Mouse (Mus musculus): ENCODE data around the gene Otc. TPM values are rescaled to one million over a fixed set of nuclear protein-coding genes. Genes with fewer than 3 reads are reported as not detected.

Otc gene
- total RNA-seq (2014; fragmentation: Nextera tagmentation) = not detected in 2 replicates
- not detected in 2 replicates for total RNA-seq (2017)

DNA sequence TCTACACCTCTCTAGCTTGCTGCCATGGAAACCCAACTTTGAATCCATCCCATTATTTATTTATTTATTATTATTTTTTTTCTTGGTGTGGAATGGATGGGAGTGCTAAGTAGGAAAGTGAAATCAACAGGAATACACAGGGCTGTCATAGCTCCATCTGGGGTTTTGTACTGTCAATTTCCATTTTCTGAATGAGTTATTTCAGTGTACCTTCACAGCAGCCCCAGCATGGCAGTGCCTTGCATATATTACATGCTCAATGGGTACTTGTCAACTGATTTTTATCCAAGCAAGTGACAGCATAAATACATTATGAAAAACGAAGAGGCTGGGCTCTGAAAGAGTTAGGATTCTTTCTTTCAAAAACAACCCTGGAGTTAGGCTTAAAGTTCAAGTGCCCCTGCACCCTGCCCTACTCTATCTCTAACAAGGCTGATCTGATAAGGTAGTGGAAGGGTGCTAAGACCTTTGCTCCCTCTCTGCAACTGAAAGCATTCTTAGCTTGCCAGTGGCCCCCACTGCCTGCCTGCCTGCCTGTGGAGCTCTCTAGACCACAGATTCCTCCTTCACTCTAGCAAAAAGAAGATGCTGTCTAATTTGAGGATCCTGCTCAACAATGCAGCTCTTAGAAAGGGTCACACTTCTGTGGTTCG is at the start of gene Otc:
Otc (plus strand) TSS at position 454 of the 653 bp plus-strand sequence.
- ATAC-seq (replicated peaks; ENCODE audit: low FRiP score, low TSS enrichment, poor library complexity, severe bottlenecking) = no peak

DNA sequence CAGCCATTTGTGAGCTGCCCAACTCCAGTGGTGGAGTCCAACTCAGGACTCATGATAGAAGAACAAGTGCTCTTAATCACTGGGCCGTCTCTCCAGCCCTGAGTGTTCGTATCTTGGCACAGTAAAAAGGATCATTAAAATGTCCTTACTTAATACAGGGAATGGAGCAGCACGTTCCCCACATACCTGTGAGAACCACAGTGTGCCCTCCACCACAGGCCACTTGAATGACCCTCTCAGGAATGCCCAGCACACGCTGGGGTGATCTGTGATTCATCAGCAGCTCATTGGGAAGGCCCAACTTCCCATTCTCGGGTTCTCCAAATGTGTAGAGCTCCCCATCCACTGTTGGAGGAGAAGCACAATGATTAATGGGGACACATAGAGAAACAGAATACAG is 46.2 kb upstream of the Otc start:
- no peak for ATAC-seq (replicated peaks; ENCODE audit: low FRiP score, low TSS enrichment, poor library complexity, severe bottlenecking)

DNA sequence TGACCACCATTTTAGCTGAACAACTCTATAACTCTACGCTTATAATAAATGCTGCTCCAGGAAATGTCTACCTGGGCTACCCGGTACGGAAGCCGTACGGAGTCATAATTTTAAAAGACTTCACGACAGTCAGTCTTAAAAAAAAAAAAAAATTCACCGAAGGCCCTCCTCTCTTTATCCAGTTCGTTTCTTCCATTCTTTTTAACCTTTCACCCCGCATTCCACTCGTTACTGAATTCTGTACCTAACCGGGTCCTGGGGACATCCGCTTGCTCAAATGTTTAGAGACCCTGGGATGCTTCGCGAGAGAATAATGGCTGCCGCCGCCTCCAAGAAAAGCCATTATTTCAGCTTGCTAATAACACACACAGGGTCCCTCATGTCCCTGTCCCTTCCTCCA is 36.1 kb upstream of the Otc start:
- ATAC-seq (replicated peaks; ENCODE audit: low FRiP score, low TSS enrichment, poor library complexity, severe bottlenecking) = peak; percentile 50; the same call in 1 of the 2 replicates

DNA sequence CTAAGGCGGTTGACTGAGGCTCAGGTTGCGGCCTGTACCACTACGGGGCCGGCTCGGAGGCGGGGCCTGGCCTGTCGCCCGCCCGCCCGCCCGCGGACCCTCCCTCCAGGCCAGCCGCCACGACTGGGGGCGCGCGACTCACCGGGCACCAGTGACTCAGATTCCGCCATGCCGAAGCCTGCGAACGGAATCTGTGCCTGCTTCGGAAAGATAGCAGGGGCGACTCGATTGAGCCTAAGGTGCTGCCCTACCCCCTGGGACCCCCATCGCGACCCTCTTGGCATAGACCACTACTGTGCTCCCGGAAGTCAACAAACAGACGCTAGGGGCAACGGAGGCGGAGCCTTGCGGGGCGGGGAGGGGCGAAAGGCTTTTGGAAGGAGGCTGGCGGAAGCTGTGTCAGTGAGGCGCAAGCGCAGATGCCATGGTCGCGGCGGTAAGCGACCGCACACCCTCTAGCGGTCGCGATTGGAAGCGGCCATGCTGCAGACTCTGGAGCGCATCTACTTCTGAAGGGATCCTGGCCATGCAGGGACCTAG is 35.6 kb upstream of the Otc start, which contains the start of gene Rpgr:
Rpgr (minus strand) TSS at position 511 of the 540 bp plus-strand sequence.
- peak; percentile 100 for ATAC-seq (replicated peaks; ENCODE audit: low FRiP score, low TSS enrichment, poor library complexity, severe bottlenecking)

DNA sequence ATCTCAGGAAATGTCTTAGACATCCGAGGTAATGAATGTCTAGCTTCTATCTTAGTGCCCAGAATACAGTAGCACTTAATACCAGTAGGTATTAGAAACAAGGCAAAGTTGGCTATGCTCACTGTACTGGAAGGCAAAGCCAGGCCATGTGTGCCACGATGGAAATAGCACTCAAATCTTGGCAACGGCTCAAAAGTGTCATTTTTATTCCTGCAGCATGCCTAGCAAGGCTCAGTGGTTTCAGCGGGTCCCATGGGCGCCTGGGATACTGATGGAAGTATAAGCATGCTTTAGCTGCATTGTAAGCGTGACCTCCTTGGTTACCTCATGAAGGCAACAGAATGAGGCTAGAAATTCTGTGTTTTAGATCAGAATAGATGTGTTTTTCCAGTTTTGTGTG is 32.8 kb upstream of the Otc start:
- no peak for ATAC-seq (replicated peaks; ENCODE audit: low FRiP score, low TSS enrichment, poor library complexity, severe bottlenecking)

DNA sequence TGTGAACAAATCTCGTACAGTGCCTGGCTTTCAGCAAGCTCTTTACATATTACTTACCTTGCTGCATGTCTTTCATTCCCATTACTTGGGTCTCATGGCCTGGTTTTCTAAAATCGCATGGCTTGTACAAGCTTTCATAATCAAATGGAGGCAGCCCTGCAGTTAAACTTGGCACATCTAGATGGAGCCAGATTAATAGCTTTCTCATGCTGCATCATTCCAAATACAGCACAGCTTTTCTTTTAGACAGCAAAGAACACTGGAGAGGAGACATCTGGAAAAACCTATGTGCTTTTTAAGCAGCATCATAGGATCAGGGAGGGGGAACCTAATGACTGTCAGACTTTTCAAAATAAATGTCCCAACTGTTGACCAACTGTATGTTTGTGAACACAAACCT is 19.1 kb upstream of the Otc start:
- ATAC-seq (replicated peaks; ENCODE audit: low FRiP score, low TSS enrichment, poor library complexity, severe bottlenecking) = no peak

DNA sequence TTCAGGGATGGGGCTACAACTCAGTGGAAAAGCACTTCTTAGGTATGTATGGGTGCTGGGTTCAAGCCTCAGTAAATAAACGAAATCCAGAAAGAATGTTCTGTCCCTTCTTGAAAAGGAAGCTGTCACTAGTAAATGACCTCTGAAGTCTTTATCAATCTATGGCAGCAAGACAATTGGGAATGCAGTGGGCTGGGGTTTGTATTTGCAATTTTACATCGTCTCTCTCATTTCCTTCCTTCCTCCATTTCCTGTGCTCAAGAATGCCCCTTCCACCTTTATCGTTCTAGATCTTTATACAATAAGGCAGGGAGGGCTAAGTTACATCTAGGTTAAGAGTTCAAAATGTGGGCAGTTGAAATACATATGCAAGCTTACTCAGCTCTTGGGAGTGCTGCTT is 17.5 kb upstream of the Otc start:
- ATAC-seq (replicated peaks; ENCODE audit: low FRiP score, low TSS enrichment, poor library complexity, severe bottlenecking) = no peak

DNA sequence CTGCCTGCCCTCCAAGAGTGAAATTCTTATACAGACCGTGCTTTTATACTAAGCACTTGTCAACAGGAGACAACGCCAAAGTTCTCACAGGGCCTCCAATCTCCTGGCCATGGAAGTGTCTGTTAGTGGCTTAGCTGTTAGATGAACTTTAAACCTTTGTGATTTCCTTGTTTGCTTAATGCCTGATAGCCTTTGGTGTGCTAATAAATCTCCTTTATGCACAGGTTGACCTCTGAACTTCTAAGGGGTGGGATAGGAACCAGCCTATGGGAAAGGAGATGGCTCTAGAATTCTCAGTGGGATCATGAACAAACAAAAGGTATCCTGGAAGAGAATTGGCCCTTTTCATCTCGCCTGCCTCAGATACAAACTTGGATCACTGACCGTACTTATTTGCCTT is 12.6 kb upstream of the Otc start:
- no peak for ATAC-seq (replicated peaks; ENCODE audit: low FRiP score, low TSS enrichment, poor library complexity, severe bottlenecking)

DNA sequence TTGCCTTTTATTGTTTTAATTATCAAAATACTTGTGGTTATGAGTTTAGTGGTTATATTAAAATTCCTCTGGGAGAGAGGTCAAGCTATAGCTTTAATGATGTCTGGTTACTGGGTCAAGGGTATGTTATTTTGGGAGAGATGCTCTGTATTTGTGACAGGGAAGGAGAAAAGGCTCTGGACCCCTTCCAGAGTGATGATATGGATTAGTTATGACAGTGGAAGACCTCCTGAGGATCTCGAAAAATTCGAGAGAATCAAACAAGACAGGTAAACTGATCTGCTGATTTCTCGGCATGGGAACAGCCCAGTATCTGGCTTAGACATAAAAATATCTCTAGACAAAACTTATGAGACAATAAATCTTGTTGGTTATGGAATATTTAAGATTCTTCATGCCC is 8.2 kb upstream of the Otc start:
- no peak for ATAC-seq (replicated peaks; ENCODE audit: low FRiP score, low TSS enrichment, poor library complexity, severe bottlenecking)

DNA sequence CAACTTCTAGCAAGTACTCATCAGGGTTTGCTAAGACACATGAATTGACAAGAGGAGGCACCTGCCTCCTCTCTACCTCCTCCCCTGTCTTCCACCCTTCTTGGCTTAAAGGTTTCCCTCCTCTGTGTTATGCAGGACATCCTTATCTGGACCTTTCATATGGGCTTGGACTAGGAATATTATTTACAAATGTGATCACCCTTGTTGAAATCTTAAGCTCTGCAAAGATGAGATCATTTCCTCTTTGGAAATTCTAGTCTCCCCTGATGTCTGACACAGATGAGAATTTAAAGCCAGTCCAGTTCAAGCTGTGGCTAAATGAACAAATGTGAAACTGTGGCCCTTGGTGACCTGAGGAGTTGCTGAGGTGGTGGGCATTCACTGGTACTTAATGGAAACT is 748 bp upstream of the Otc start:
- no peak for ATAC-seq (replicated peaks; ENCODE audit: low FRiP score, low TSS enrichment, poor library complexity, severe bottlenecking)

DNA sequence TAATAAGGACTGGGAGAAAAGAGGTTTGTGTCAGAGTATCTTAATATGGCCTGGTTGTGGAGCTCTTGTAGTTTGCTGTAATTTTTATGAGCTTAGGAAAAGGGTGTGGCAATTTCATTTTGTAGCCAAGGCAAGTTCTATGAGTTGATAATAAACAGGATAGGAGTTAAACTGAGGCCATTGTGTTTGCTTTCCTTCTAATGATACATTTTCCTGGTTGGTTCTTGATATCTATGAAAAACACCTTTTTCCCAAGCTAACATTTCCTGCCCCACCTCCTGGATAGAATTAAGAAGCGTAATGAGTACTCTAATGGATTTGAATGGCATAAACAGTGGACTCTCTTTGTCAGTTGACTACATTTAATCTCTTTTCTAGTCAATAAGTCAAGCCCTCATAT is 5.7 kb downstream of the Otc start:
- no peak for ATAC-seq (replicated peaks; ENCODE audit: low FRiP score, low TSS enrichment, poor library complexity, severe bottlenecking)

DNA sequence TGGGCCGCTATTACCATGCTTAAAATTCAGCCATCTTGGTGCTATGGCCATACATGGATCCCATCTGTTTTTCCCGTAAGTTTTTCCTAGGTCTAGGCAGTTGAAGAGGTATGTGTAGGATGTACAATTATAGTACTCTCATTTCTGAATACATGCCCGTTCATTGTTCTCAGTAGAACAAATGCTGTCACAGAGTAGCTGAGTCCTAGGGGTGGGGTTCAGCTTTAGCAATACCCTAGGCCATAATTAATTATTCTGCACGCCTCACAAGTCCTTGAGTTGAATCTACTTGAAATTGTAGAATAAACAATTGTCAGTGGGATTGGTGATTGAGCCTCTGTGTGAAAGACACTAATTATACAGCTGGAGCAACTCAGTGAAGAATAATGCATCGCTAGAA is 6.2 kb downstream of the Otc start:
- no peak for ATAC-seq (replicated peaks; ENCODE audit: low FRiP score, low TSS enrichment, poor library complexity, severe bottlenecking)

DNA sequence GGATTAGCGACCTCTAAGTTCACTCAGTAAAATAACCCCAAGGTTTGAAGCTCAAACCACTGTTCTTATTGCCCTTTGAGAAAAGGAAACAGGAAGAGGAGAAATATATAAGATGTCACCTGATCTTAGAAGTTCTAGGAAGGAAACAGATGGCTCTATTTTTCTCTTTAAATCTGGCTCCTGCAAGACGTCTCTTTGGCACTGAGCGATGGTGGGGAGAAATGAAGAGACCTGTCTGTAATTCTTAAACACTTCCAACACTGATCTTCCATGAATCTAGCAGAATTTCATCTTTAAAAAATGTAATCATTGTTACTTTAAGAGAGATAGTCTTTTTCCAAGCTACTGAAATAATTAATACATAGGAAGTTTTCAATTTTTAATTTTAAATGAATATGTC is 16.2 kb downstream of the Otc start:
- no peak for ATAC-seq (replicated peaks; ENCODE audit: low FRiP score, low TSS enrichment, poor library complexity, severe bottlenecking)

DNA sequence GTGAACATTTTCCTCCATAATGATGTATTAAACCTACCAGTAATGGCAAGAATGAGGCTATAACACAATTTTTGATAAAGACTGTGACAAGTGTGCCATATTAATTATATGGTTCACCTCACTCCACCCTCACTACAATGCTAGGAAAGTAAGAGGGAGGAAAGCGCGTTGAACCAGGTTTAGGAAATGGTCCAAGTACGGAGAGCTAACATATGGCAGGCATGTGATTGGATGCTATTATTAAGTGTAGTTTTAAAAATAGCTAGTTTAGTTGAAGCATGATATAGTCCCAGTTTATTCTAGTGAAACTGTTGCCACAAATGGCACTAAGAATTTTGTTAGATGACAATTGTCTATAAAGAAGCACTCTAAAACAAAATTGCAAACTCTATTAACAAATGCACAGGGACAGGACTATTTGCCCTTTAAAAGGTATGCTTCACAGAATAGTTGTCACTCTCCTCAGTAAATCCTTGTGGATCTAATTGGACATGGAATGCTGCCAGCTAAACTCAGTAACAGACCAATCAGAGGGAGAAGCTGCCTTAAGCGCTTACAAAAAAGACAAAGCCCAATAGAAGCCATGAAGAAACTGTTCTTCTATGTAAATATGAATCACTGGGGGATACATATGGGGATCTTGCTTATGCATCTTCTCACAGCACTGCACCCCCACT is 16.8 kb downstream of the Otc start:
- no peak for ATAC-seq (replicated peaks; ENCODE audit: low FRiP score, low TSS enrichment, poor library complexity, severe bottlenecking)

DNA sequence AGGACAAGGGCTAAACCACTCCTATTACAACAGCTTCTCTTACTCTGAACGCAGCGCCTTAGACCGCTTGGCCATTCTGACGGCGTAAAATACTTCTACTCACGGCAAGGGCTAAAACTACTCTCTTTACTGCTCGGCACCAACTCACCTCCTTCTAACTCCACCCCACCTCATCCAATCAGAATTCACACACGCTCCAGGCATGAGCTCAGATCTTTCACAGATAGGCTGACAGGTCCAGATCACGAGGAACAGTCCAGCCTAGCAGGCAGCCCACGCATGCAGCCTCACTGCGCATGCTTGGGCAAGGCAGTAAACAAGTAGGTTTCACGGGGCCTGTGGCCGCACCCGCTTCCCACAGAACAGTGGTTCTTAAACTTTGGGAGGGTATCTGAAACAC is 45.2 kb downstream of the Otc start:
- no peak for ATAC-seq (replicated peaks; ENCODE audit: low FRiP score, low TSS enrichment, poor library complexity, severe bottlenecking)

DNA sequence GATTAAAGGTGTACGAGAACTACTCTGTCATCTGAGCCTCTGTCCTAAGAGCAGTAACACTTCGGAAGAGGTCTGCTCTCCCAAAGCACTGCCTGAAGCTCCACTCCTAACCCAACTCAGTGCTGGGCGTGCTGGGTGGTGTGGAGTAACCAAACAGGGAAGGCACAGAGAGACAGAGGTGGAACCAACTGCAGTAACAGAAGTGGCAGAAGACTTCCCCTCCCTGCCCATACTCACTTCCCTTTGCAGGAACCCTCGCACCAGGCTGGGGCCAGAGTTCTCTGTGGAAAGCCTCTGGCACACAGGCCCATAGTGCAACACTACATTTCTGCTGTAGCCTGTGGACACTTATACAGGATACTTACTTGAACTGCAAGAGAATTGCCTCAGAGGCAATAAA is 66.1 kb downstream of the Otc start:
- no peak for ATAC-seq (replicated peaks; ENCODE audit: low FRiP score, low TSS enrichment, poor library complexity, severe bottlenecking)

DNA sequence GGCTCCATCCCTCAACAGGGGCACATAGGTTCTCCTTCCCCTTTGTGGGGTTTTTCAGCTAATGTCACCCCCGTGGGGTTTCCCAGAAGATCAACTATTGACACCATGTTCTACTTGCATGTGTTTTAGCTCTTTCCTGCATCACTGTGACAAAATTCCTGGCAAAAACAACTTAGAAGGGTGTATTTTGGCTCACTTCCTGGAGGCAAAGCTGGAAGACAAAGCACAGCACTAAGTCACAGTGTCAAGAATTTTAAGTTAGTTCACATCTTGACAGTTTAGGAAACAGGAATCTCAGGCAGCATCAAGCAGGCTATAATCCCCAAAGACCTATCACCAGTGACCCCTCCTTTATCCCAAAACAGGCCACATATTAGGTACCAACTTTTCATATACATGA is 78.1 kb downstream of the Otc start:
- no peak for ATAC-seq (replicated peaks; ENCODE audit: low FRiP score, low TSS enrichment, poor library complexity, severe bottlenecking)

DNA sequence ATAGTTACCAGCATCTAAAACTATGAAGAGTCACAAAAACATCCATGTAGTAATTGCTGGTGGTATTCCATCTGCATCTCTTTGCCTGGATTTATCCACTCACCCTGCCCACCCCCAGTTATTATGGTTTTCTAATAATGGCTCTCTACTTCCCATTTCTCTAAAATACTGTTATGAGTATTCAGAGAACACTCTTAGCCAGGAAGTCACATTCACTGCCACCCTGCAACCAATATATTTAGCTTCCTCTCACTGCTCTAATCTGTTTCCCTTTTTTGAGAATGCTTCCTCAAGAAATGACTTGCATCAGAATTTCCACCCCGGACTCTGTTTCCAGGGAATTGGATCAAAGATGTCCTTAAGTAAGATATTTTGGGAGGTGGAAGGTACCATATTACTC is 79.6 kb downstream of the Otc start:
- ATAC-seq (replicated peaks; ENCODE audit: low FRiP score, low TSS enrichment, poor library complexity, severe bottlenecking) = no peak

DNA sequence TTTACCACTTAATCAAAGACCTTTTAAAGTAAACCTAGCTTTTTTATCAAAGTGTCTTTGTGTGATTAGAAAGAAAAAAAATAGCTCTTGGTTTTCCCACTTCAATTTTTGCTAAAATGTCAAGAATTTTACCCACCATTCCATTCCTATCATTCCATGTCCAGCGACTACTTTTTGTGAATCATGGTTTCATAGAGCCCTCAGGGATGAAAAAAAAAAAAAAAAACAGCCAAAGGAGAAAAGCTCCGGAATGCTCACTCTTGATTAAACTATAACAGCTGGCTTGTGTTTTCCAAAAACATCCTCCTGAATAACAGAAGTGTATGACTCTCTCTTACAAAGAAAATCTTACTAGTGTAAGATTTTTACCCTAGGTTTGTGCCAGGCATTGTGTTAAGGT is 84.7 kb downstream of the Otc start:
- no peak for ATAC-seq (replicated peaks; ENCODE audit: low FRiP score, low TSS enrichment, poor library complexity, severe bottlenecking)

DNA sequence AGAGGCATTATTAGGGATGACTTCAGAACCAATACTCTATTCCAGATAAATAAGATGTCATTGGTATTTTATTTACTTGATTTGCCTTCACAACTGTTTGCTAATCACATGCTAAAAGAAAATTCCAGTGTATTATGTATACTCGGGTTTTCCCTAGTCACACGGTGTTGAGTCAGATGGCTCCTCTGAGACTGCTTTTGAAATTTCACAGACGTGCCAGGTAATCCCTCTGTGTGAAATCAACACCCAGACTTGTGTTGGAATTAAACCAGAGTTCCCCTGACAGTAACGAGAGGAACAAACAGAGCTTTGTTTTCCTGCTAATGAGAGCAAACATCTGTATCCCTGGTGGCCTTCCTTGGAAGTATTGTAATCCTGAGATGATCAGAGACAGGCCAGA is 103.8 kb downstream of the Otc start:
- ATAC-seq (replicated peaks; ENCODE audit: low FRiP score, low TSS enrichment, poor library complexity, severe bottlenecking) = no peak

Data from megakaryocyte-erythroid progenitor cell, adult 5-6 weeks (primary cell).